Mouse (Mus musculus) cortical plate, adult 2 months (tissue): ENCODE data around the gene Tpmt.

ENCODE experiments used
- CTCF ChIP-seq: fragments of 200-500 bp; IDR thresholded peaks from 2 replicates; pipeline ENCODE4 v1.5.1; 2011; ENCODE audit warnings: mild to moderate bottlenecking, control low read depth, low read length; ENCODE audit not compliant: insufficient read depth; ENCODE audit errors: extremely low read depth
- POLR2A ChIP-seq: fragments of 200-500 bp; IDR thresholded peaks from 2 replicates; pipeline ENCODE4 v1.6.1; 2011; ENCODE audit warnings: mild to moderate bottlenecking, low read length, control low read depth; ENCODE audit not compliant: insufficient read depth; ENCODE audit errors: extremely low read depth

- TF ChIP-seq CTCF (no peak), POLR2A (no peak)
These were observed 23.7 kb downstream of the Tpmt start for GRCm38 (mm10) chr13:47020798-47021197.
